Mouse (Mus musculus): ENCODE results near the gene Gm20388.

GRCm38 (mm10) chr8:123747772-123748171, 3837.1 kb downstream of the Gm20388 start:
- TF ChIP-seq POLR2A (IDR thresholded peaks at IDR 0.05; ENCODE audit: borderline replicate concordance, extremely low read depth, insufficient read depth, insufficient read length, poor library complexity, severe bottlenecking), result no peak
- no peak for TF ChIP-seq CTCF (IDR thresholded peaks at IDR 0.05; ENCODE audit: borderline replicate concordance, extremely low read depth, insufficient read depth, insufficient read length)

Data from brain, embryonic 14.5 days (tissue).